Mouse (Mus musculus): ENCODE data around the gene Frmpd1. TPM values are rescaled to one million over a fixed set of nuclear protein-coding genes. Genes with fewer than 3 reads are reported as not detected.

Gene Frmpd1
- total RNA-seq (2021), result 10 to 100 TPM; 14.4 to 15.9 TPM

- DNase-seq, result peak; percentile 48 to 63
Measured at GRCm38 (mm10) chr4:45184521-45185330, at the start of gene Frmpd1. TSS of gene Frmpd1 (plus strand) at chr4:45184875.

- DNase-seq, result no peak
Measured at GRCm38 (mm10) chr4:45137636-45138035, 47.0 kb upstream of the Frmpd1 start.

- no peak for DNase-seq
Measured at GRCm38 (mm10) chr4:45141835-45142234, 42.8 kb upstream of the Frmpd1 start.

GRCm38 (mm10) chr4:45142411-45142810 is 42.3 kb upstream of the Frmpd1 start:
- DNase-seq, result peak; percentile 40 to 44

GRCm38 (mm10) chr4:45143005-45143404 is 41.7 kb upstream of the Frmpd1 start:
- DNase-seq, result no peak

GRCm38 (mm10) chr4:45156433-45156832 is 28.2 kb upstream of the Frmpd1 start:
- peak; percentile 16 to 29 for DNase-seq

- no peak for DNase-seq
Measured at GRCm38 (mm10) chr4:45158608-45159007, 26.1 kb upstream of the Frmpd1 start.

GRCm38 (mm10) chr4:45160773-45161172 is 23.9 kb upstream of the Frmpd1 start:
- no peak for DNase-seq

GRCm38 (mm10) chr4:45163711-45164110 is 21.0 kb upstream of the Frmpd1 start:
- no peak for DNase-seq

GRCm38 (mm10) chr4:45165477-45165876 is 19.2 kb upstream of the Frmpd1 start:
- no peak for DNase-seq

- no peak for DNase-seq
Measured at GRCm38 (mm10) chr4:45165955-45166354, 18.7 kb upstream of the Frmpd1 start.

- DNase-seq, result no peak
Measured at GRCm38 (mm10) chr4:45171340-45171739, 13.3 kb upstream of the Frmpd1 start.

- no peak for DNase-seq
Measured at GRCm38 (mm10) chr4:45183818-45184520, 706 bp upstream of the Frmpd1 start.

GRCm38 (mm10) chr4:45185331-45185669 is 625 bp downstream of the Frmpd1 start:
- no peak for DNase-seq

GRCm38 (mm10) chr4:45198296-45198695 is 13.6 kb downstream of the Frmpd1 start:
- no peak for DNase-seq

GRCm38 (mm10) chr4:45203283-45203682 is 18.6 kb downstream of the Frmpd1 start:
- DNase-seq, result no peak

GRCm38 (mm10) chr4:45207444-45207843 is 22.8 kb downstream of the Frmpd1 start:
- no peak for DNase-seq

GRCm38 (mm10) chr4:45208832-45209363 is 24.2 kb downstream of the Frmpd1 start:
- DNase-seq, result peak; percentile 24 to 39

- DNase-seq, result no peak
Measured at GRCm38 (mm10) chr4:45212342-45213063, 27.8 kb downstream of the Frmpd1 start.

- no peak for DNase-seq
Measured at GRCm38 (mm10) chr4:45219946-45220345, 35.3 kb downstream of the Frmpd1 start.

- DNase-seq, result no peak
Measured at GRCm38 (mm10) chr4:45222395-45222794, 37.7 kb downstream of the Frmpd1 start.

GRCm38 (mm10) chr4:45230263-45230662 is 45.6 kb downstream of the Frmpd1 start:
- no peak for DNase-seq

GRCm38 (mm10) chr4:45238260-45238659 is 53.6 kb downstream of the Frmpd1 start:
- DNase-seq, result no peak
